Mouse (Mus musculus): Measurements from ENCODE around the gene Pkd1l1.

Pkd1l1 gene

DNA sequence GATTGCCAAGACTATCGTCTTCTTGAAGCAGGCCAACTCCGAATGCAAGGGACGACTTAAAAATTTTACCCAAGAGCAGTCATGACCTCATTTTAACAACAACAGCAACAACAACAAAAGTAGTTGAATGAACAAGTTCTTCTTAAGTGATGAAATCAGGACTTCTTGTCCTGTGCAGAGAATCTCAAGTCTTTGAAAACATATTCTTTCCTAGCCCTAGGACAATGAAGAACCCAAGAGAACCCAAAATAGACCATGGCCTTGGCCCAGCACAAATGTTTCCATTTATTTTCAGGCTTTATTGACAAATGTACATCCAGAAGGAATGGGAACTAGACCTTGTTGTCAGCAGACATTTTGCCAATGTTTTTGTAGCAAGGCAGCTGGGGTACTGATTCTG is 147.7 kb downstream of the Pkd1l1 start:
- CTCF ChIA-PET, result no interaction called here

DNA sequence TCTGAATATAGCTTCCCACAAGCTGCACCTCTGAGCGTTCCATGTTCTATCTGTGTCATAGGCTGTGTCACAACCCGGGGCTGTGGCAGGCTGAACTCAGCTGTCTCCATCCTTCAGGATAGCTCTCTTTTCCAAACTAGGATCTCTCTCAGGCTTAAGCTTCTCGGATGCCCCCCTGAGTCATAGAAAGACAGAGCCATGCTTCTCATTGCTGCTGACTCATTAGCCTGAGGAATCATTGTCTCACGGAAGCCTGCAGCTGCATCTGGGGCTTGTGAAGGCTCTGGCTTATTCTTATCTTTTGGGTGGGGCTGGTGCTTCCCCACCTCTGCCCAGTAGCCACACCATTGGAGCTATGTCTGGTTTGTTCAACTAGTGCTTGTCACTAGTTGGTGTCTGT is 151.7 kb downstream of the Pkd1l1 start:
- CTCF ChIA-PET, result no interaction called here

DNA sequence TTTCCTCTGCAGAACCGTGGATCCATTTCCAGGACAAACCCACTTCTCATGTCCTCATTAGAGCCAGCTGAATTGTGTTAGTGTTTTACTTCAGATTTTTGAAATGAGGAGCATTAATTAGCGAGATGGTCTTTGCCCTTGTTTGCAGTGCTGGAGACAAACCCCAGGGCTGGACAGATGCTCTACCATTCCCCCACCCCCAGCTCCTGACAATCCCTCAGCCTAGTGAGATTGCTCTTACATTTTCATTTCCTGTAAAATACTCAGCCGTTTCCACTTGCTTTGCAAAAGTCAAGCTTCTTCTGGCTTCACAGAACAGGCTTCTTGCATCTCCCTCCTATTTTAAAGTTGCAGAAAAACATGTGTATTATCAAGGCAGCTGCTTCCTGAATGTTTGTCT is 155.7 kb downstream of the Pkd1l1 start:
- CTCF ChIA-PET, result no interaction called here

DNA sequence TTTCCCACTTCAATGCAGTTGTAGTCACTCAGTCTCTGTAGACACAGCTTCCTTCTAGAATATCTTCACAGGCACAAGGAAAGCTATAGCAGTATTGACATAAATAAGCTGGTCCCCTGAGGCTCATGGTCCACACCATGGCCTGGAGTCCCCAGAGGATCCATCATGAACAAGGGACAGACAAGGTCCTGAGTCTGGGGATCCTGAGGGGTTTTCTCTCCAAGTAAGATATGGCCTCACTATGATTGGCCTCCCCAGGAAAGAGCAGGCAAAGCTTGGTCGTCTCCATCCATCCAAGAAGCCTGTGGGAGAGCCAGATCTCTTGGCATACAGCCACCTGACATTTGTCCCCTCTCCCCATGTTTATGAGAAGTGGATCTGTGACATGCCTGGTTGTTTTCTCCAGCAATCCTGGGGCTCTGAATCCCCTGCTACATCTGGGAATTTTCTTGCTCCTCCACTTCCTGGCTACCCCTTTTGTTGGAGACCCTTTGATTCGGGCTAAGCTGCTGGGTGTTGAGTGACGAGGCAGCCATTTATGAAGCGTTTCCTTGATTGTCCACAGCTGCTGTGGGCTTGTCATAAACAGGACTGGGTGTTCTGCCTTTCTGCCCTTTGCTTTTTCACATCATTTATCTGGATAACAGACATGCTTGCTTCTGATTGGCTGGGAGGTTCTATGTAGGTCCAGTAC is 158.8 kb downstream of the Pkd1l1 start:
- CTCF ChIA-PET, result interaction anchor here (0.6 kb wide), 1 partner anchor 272 kb away, joined by 7 read pairs; no protein-coding TSS in a partner anchor

DNA sequence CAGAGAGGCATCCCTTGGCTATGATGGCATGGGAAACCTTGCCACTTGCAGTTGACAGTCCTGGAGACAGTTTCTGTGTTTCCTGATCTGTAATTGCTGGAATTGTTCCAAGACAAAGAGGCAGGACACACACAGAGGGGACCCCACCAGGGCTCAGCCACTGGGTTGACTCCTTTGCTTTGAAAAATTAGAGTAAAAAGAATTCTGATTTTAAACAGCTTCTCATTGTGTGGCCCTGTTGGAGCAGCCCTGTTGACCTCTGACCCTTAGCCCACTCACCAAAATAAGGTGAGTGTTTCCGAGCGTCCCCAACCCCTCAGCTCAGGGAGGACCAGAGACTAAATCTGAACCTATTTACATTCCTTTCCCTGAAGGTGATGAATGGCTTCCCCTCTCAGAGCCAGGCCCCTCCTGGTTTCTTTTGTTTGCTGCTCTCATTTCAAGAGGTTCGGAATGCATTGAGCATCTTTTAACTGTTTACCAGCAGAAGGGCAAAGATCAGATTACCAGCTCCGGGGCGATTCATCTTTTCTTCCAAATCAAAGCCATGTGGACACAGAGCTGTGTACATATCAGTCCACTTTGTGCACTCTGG is 161.5 kb downstream of the Pkd1l1 start:
- CTCF ChIA-PET, result no interaction called here

DNA sequence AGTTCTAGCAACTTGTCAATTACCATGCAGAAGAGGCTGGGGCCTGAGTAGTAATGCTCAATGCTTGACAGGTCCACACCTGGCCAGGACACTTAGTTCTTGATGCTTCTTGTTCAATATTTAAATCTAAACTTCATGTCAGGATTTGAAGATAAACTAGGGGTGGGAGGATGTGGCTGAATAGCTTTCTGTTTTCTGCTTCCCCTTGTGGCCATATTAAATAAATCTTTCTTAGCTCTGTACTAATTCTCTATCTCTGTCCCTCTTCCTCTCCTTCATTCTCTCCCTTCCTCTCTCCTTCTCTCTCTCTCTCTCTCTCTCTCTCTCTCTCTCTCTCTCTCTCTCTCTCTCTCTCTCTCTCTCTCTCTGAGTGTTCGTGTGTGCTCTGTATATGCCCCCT is 163.4 kb downstream of the Pkd1l1 start:
- CTCF ChIA-PET, result no interaction called here

DNA sequence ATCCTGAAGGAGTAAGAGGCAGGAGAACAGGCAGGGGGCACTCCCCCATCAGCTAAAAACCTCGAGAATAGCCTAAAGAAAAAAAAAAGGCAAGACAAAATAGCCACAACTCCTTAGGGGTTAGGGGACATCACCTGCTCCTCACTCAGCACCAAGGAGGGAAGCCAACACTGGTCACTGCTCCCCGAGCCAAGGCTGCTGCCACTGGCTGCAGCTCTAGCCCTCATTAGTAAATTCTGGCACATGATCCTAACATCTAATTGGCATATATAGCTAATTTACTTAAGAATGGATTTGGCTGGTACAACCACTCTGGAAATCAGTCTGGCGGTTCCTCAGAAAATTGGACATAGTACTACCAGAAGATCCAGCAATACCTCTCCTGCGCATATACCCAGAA is 166.1 kb downstream of the Pkd1l1 start:
- CTCF ChIA-PET, result no interaction called here

DNA sequence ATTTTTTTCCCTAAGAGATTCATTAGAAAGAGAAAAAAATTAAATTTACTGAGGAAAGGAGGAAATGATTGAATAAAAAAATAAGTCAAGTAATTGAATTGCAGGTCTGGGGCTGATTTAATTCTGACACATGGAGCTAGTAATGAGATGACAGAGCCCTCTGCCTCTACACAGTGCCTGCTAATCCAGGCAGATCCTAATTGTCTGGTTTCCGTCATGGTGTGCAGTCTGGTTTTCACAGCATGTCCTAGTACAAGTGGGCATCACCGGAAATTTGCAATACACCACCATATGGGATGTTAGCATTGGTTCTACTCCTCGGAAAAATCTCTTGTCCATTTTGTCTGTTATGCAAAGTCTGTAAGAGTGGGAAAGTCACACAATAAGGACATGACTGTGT is 168.9 kb downstream of the Pkd1l1 start:
- CTCF ChIA-PET, result no interaction called here

DNA sequence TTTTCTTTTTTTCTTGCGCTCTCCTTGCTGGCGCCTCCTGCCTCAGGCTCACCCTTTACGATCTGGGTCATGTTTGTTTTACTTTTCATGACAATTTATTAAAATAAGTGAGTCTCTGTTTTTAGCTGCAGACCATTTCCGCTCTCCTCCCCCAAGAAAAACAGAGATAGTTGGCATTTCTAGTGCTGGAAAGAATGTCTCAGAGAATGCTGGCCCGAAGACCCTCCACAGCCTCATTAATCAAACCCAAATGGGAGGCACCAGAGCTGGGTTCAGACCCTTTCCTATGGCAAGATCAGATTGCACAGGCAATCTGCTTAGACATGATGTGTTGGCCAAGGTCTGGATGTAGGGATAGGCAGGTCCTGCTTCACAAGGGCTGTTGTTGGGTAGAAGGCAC is 175.6 kb downstream of the Pkd1l1 start:
- CTCF ChIA-PET, result no interaction called here

DNA sequence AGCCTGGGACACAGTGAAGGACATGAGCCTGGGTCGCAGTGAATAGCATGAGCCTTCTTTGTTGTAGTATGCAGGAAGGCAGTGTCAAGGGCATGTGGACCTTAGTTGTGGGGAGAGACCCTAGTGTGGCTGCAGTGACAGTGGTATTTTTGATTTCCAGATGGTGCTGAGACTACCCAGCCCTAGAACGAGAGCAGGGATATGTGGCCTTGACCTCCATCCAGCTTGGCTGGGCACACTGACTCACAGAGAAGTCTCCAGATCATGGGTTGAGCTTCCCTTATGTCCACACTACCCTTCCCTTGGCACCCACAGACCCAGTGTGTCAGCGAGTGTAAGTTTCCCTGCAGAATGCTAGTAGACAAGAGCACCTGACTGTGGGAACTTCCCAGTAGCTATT is 178.0 kb downstream of the Pkd1l1 start:
- CTCF ChIA-PET, result no interaction called here

DNA sequence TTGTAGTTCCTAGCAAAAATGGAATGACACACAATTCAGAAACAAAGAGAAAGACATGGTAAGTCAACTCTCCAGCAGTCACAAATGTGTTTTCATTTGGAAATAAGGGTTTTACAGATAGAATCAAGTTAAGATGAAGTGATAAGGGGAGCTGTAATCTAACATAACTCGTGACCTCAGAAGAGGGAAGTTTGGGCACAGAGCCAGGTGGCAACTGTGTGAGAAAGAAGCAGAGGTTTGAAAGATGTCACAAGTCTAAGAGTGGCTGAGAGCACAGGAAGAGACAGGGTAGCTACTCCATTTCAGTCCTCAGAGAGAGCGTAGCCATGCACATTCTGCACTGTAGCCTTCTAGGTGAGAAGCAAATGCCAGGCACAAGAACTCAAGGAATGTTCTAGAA is 180.9 kb downstream of the Pkd1l1 start:
- CTCF ChIA-PET, result no interaction called here

DNA sequence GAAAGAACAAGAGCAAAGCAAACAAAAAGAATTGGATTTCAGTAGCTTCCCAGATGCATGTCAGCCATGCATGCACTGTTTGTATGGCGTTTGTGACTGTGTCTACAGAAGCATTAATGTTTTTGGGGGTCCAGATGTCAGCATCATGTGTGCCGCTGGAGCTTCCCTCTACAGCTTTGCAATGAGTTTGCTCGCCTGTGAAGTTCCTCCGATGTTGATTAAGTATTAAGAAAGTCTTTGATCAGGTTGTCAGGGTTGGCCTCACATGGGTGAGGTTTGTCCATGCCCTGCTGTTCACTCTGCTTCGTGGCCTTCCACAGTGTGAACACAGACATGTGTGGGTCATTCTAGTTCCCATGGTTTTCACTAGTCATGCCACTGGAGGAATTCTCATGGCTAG is 183.9 kb downstream of the Pkd1l1 start:
- CTCF ChIA-PET, result interaction anchor here (0.7 kb wide), 1 partner anchor 172 kb away, joined by 5 read pairs; no protein-coding TSS in a partner anchor

DNA sequence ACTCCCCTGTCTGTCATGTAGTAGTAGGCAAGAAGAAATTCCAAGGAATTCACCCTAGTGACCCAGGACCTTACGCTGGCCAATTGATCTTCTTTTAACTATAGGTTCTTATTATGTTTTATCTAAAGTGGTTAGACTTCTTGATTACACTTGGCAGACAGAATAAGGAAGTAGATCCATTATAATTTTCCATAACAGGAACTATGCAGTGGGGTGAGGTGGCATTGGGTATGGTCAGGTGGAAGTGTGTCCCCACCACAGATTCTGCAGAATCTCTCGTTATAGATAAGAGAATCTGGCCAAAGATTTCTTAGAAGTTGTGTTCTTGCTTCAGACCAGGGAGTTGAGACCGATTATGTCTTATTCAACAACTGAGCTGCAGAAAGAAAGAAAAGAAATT is 185.5 kb downstream of the Pkd1l1 start:
- CTCF ChIA-PET, result no interaction called here

DNA sequence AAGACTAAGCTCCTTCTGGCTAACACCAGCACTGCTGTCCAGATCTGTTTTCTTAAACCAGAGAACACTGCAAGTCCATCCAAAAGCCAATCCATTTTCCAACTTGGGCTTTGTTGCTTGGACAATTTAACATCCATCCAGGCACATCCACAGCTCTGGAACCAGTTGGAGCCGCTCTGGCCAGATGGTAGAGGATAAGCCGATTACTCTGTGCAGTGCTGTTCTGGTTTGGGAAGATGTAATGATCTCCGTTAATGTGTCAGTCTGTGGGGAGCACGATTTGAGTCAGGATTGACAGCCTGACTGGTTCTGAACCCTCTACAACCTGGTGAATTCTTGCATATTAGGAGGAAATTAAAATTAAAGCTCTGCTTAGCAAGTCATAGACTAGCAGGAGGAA is 188.7 kb downstream of the Pkd1l1 start:
- CTCF ChIA-PET, result no interaction called here

DNA sequence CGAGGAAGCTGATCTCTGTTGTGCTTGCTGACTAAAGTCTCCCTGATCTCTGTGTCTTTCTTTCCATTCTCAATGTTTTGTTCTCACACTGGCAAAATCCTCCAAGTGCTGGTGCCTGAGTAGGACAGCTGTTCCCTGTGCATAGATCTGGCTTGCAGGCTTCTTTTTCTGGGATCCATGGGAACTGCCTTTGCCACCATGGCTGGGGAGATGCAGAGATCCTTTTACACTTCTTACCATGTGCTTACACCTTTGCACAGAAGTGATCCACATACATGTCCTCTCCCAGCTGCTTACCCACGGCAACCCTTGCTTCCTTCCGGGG is 191.0 kb downstream of the Pkd1l1 start:
- CTCF ChIA-PET, result no interaction called here

DNA sequence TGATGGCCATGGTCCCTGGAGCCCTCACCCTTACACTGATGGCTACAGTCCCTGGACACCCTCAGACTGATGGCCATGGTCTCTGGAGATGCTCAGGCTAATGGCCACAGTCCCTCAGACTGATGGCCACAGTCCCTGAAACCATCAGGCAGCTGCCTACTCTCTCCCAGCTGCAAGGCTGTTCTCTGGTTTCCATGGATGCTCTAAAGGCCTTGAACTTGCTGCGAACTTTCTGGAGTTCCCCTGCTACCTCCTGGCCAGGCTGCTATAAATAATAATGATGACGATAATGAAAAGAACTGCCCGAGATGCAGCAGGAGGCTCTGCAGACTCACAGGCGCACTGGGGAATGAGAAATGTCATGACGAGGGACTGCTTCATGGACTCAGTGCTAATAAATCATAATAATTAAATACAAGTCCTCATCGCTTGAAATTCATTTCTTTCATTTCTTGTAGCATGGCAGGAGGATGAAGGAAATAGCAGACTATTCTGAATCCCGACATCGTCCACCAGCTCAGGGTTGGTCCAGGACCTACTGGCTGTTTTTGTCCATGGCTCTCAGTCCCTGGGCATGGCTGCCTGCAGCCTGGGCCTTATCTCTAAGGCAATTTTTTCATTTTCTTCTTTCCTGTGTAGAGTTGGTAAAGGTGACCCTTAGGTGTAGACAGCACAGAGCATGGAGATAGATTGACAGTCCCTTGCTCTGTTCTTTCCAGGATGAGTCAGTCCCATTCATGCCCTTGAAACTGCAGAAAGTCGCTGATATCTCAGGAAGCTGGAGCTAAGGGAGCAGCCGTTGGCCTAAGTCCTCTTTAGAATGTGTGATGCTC is 191.5 kb downstream of the Pkd1l1 start:
- CTCF ChIA-PET, result no interaction called here

DNA sequence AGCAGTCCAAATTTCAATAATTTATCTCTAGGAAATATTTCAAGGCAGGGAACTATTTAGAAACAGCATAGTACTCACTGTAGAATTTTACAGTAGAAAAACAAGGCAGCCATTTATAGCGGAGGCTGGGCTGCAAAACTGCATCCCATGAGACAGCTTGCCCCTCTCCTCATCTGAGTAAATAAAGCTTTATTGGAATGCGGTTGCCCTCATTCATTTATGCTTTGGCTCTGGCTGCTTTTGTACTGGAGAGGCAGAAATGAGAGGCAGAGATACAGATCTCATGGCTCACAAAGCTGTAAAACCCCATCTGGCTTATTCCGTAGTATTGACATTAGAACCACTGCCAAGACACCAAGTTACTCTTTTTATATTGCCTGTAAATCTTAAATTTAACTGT is 193.6 kb downstream of the Pkd1l1 start:
- CTCF ChIA-PET, result no interaction called here

Measured in spleen, embryonic (tissue).